Mouse (Mus musculus) common myeloid progenitor, adult 5-6 weeks (primary cell): ENCODE data around the gene Fgfr2. TPM values are rescaled to one million over a fixed set of nuclear protein-coding genes. Genes with fewer than 3 reads are reported as not detected.

ENCODE experiments used
- ATAC-seq: replicated peaks from 2 replicates; pipeline ENCODE4 v1.8.0; 2016; ENCODE audit warnings: low read depth, mild to moderate bottlenecking, moderate TSS enrichment, inconsistent platforms; ENCODE audit not compliant: poor library complexity, severe bottlenecking
- total RNA-seq: library from RNA; stranded (forward); fragments of 200-1000, 187-1606 nt; gene quantifications from 2 replicates; pipeline ENCODE4 v1.2.3, GENCODE M21; 2017

Fgfr2 gene
- total RNA-seq, 1 experiment from 2014 or later: not detected

- no peak for ATAC-seq
Observed at GRCm38 (mm10) chr7:132298412-132298990, 824.6 kb downstream of the Fgfr2 start.

- ATAC-seq: no peak
Observed at GRCm38 (mm10) chr7:132296661-132297443, 826.3 kb downstream of the Fgfr2 start.

DNA sequence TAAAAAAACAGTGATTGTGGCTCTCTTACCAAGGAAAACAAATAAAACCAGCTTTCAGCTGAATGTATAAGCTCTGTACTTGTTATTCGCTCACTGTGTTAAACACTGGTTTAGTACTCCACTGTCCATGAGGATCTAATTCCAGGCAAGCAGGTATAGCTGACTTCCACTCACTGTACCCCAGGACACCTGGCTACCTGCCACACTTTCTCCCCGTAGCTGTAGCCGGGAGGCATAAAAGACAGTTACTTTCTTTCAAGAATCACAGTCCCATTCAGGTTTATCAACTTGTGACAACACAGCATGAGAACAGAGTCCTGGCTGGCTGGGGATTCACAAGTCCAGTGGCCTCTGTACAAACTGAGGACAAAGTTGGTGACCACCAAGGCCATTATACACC lies 827.0 kb downstream of the Fgfr2 start:
- ATAC-seq: no peak

GRCm38 (mm10) chr7:132287340-132287664 lies 835.8 kb downstream of the Fgfr2 start:
- ATAC-seq: no peak

DNA sequence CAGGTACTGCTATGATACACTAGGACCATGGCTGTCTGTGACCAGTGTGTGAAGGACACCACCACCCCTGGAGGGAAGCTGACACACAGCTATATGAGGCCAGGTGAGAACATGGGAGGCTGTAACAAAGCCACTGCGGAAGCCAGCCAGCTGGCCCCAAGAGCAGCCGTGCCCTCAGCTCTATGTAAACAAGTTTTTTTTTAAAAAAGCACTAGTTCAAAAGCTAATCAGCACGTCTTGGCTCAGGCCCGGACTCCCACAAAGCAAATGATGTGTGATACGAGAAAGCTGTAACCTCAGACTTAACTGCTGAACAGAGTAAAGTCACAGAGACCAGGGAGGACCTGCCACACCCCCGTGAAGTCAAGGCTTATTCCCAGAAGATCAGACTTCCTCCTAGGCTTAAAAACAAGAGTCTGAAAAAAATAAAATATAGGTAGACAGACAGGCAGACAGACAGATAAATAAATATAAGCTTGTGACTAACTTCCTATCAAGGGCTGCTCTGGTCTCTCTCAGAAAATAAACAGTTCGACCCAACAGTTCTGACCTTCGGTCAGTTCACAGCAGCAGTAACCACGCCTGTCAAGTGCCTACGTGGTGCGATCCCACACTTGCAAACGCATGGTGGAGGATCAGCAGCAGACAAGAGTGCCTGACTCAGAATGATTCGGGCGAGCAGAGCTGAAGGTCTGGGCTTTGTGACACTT lies 836.4 kb downstream of the Fgfr2 start:
- peak; percentile 20; the same call in 1 of the 2 replicates for ATAC-seq

GRCm38 (mm10) chr7:132284795-132285194 lies 838.4 kb downstream of the Fgfr2 start:
- ATAC-seq: no peak

GRCm38 (mm10) chr7:132284048-132284737 lies 839.0 kb downstream of the Fgfr2 start:
- peak; percentile 37 for ATAC-seq

DNA sequence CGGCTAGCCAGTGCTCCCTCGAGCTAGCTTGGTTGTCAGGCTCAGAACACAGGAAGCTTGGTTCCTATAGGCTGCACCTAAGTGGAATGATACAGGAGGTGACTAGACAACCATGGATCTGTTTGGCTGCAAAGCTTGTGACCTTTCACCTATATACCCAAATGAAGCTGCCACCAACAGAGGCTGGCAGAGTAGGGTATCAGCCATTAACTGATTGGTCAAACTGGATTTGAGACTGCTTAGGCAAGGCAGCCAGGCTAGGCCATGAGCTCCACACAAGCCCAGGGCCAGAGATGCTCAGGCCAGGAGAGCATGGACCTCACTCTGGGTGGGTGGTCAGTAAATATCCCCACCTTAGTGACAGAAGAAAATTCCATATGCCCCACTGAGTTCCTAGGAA lies 840.6 kb downstream of the Fgfr2 start:
- no peak for ATAC-seq

DNA sequence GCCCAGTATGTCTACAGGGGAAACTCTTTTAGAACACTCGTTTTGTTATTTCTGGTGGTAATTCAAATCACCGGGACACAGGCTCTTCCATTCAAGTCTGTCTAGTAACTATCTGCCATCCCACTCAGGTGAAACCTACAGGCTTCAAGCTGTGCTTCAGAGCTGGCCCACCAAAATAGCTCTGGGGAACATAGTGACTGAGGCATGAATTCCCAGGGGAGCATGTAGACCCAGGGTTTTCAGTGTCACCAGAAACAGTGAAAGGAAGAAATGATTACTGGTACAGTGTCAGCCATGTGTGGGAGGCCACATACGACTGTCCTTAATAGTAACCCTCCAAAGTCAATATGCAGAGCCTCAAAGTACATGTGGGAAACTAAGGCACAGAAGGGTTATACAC lies 841.0 kb downstream of the Fgfr2 start:
- ATAC-seq: no peak

- ATAC-seq: no peak
Observed at GRCm38 (mm10) chr7:132281753-132282152, 841.4 kb downstream of the Fgfr2 start.

DNA sequence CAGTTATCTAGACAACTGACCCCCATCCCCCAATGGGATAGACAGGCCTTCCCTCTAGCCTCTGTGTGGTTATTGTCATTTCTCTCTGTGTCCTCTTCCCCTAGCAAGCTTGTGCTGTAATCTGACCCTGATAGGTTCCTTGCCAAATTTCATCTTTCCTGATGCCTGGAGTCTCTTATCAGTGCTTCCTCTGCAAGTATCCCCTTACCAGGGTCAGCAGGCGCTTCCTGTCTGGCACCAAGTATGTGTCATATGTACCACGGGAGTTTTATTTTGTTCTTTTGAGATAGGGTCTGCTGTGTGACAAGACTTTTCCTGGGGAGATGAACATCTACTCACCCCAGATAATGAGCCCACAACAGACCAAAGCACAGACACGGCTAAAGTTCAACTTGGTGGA lies 844.5 kb downstream of the Fgfr2 start:
- ATAC-seq: peak; percentile 55

DNA sequence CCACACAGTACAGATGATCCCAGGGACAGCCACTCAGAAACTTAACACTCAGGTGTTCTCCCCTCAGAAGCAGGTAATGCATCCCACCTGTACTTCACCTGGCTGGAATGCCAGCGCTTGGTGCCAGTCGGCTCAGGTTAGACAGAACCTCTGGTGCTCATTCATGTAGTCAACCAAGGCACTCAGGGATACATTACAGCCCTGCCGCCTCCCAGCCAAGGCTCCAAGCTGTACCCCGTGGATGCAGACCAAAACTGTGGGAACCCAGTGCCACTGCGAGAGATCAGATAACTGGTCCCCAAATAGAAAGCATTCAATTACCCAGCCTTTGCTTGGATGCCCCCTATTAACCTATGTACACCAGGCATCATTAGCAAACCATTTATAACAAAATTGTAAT lies 846.9 kb downstream of the Fgfr2 start:
- no peak for ATAC-seq

DNA sequence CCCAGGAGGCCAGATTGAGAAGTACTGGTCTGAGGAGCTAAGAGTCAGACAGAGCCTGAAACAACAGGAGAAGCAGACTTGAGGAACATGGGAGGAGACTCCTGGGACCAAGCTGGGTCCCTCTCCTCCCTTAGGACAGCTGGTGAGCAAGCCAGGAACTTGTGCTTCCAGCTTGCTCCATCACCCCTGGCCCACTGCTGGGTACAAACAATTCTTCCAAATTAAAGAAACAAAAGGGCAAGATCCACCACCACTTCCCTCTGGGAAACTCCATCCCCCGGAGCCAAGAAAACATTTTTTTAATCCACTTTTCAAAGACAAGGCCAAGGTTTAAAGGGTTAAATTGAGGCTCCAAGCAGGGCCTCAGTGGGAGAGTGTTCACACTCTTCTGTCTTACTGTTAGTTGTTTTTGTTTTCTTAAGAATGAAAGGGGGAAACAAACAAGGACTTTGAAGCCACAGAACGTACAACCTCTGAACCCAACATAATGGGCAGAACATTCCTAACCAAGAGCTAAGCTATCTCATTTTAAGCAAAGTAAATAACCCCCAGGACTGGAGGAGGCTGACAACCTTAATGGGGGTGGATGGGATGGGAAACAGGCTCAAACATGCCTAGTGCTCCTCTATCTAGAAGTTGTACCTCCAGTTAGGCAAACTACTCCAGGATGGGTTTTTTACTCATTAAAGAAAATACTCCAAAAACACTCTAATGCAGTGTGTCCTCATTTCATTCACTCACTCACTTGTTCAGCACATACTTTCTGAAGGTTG lies 849.2 kb downstream of the Fgfr2 start:
- no peak for ATAC-seq

- ATAC-seq: no peak
Observed at GRCm38 (mm10) chr7:132272984-132273383, 850.2 kb downstream of the Fgfr2 start.

GRCm38 (mm10) chr7:132270364-132270763 lies 852.8 kb downstream of the Fgfr2 start:
- no peak for ATAC-seq

DNA sequence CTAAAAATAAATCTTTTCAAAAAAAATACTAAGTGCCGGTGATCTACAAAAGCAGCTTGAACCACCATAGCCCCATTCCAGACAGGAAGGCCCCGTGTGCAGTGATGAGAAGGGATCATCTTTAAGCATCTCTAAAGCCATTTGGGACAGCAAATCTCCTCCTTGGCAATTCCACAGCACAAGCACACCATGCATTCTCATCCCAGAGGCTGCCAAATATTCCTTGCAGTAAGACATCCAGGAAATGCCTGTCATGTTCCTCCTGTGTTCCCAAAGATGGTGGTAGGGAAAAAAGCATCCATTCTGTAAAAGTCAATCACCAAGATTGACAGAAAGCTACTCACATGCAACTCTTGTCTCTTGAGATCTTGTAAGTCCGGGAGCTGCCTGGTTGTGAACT lies 853.5 kb downstream of the Fgfr2 start:
- ATAC-seq: no peak

DNA sequence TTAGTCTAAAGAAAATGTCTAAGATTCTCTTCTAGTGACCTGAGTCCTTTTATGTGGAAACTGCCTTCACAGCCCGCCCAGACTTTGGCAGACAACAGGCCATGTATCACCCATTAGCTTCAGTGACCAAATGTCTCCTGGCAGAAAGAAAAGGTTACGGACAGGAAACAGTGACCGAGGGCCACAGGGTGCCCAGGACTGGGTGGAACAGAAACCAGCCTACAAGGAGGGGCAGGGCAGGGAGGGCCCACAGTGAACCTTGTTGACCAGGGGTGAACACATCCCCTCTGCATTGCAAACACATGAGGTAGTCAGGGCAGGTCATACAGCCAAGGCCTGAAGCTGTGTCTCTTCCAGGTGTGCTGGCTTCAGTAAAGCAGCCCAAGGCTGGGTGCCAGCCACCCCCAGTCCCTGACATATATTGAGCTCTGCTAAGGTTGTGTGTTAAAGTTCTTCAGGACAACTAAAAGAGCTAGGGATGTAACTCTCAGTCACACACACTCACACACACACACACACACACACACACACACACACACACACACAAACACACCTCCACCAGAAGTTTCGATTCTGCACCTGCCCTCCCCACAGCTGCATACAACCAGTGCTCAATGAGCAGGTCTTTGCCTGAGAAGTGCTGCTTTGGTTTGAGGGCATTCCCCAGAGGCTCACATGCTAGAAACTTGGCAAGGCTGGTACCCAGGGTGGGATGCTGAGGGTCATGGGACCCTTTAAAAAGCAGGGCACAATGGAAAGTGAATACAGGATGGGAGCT lies 855.2 kb downstream of the Fgfr2 start:
- no peak for ATAC-seq

DNA sequence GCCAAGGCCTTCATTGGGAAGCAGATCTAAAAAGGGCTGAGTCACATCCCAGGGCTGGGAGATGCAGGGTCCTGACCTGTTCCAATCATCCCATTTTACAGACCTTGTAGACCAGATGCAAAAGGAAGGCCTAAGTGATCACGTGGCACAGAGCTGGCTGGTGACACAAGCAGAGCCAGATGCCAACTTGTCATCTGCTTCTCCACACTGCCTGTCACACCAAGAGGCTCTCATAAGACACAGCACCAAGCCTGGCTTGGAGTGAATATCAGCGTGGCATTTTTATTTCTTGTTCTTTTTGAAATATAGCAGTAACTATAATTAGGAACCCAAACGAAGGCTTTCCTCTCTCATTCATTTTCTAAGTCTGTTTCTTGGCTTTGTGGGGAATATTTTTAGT lies 858.4 kb downstream of the Fgfr2 start:
- no peak for ATAC-seq

GRCm38 (mm10) chr7:132263186-132263585 lies 860.0 kb downstream of the Fgfr2 start:
- no peak for ATAC-seq
